Mouse (Mus musculus) stomach, embryonic 14.5 days (tissue): ENCODE measurements around the gene Nup210l. TPM values are rescaled to one million over a fixed set of nuclear protein-coding genes. Genes with fewer than 3 reads are reported as not detected.

Source experiments
- ATAC-seq: fragments of 200-750 bp; cut with Nextera tagmentation; 2 replicates; pipeline ENCODE4 v1.8.0; 2017; ENCODE audit warnings: low read depth, moderate TSS enrichment; ENCODE audit not compliant: insufficient number of reproducible peaks, insufficient read depth, low FRiP score
- H3K27ac ChIP-seq: fragments of 300-500 bp; sonication (generic); 2 replicates; pipeline ENCODE4 v1.5.1; 2014; ENCODE audit warnings: mild to moderate bottlenecking, low read length, moderate library complexity, mixed read lengths
- H3K27me3 ChIP-seq: fragments of 300-500 bp; sonication (generic); 2 replicates; pipeline ENCODE4 v1.6.1; 2014; ENCODE audit warnings: low read length, control low read depth, mixed read lengths; ENCODE audit not compliant: control insufficient read depth, insufficient read depth
- H3K36me3 ChIP-seq: fragments of 300-500 bp; sonication (generic); 2 replicates; pipeline ENCODE4 v1.6.1; 2014; ENCODE audit warnings: mild to moderate bottlenecking, control low read depth, low read length, moderate library complexity, mixed read lengths; ENCODE audit not compliant: control insufficient read depth, insufficient read depth
- H3K4me1 ChIP-seq: fragments of 300-500 bp; sonication (generic); 2 replicates; pipeline ENCODE4 v1.6.1; 2014; ENCODE audit warnings: low read length, control low read depth, mixed read lengths; ENCODE audit not compliant: control insufficient read depth, insufficient read depth
- H3K4me2 ChIP-seq: fragments of 300-500 bp; sonication (generic); replicated peaks from 2 replicates; pipeline ENCODE4 v1.6.1; 2014; ENCODE audit warnings: low read depth, low read length, control low read depth
- H3K4me3 ChIP-seq: fragments of 300-500 bp; sonication (generic); 2 replicates; pipeline ENCODE4 v1.5.1; 2014; ENCODE audit warnings: low read depth, low read length, control low read depth
- H3K9ac ChIP-seq: fragments of 300-500 bp; sonication (generic); replicated peaks from 2 replicates; pipeline ENCODE4 v1.6.1; 2014; ENCODE audit warnings: low read depth, mild to moderate bottlenecking, control low read depth, low read length, moderate library complexity, mixed read lengths
- H3K9me3 ChIP-seq: fragments of 300-500 bp; sonication (generic); 2 replicates; pipeline ENCODE4 v1.6.1; 2016; ENCODE audit warnings: low read depth, low read length, control low read depth; ENCODE audit not compliant: control insufficient read depth
- WGBS: fragments of 180-500 bp; shearing (Covaris S2); extraction: QIAGEN DNeasy Blood & Tissue Kit; methylation state at CpG from one replicate; pipeline ENCODE4 v1.1.7; 2014; 5-methylcytosine and 5-hydroxymethylcytosine counted together
- polyA plus RNA-seq: library from polyadenylated mRNA; unstranded; fragments of >200 nt; fragmentation: Nextera tagmentation; extraction: Ambion mirVana; gene quantifications from 2 replicates; pipeline ENCODE4 v1.2.1, GENCODE M21; 2014

Gene Nup210l
- polyA plus RNA-seq, 1 experiment from 2014 or later, result 0.98 TPM

DNA sequence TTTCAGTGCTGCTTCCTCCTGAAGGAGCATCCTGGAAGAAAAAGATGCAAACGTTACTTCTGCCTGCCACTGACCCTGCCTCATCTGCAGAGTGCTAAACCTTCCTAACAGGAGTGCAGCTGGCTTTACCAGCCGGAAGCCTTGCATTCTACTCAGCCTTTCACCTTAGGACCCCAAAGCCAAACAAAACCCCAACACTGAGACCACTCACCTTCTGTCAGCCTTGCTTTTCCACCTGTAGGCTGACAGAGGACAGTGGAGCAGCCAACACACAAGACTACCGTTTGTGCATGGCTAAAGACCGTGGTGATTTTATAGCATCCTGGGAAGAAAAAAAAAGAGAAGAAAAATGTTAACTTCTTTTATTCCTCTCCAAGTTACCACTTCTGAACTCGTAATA, 108.8 kb downstream of the Nup210l start:
- WGBS, result 8% methylated on average over 5 of the region's 5 CpGs
- H3K36me3 ChIP-seq, result peaks cover 43% of the 10 kb centered on the region
- no peak for ATAC-seq

DNA sequence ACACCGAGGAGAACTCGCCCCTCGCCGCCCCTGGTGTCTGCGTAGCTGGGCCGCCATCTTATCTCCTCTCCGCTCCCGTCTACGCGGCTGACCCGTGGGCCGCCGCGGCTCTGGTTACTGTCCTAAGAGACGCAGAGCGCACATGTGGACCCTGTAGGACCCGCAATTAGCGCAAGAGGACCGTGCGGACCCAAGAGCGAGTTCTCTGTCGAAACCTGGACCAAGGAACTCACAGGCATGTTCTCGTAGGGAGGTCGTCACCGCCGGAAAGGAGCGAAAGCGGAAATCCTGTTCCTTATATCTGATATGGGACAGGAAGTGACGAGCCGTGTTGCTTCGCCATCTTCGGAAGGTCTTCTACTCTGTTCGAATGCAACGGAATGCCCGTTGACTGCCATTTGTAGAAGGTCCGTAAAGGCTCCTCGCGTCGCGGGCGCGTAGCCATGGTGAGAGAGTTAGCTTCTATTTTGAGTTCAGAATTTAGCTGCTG, 109.5 kb downstream of the Nup210l start, which contains the start of the genes Rps27 and Rab13:
Gene Rps27 (minus strand): TSS at position 275 of the 490 bp plus-strand sequence.
Gene Rab13 (plus strand): TSS at position 319 of the 490 bp plus-strand sequence.
- peak within 1 kb of the TSS; percentile 55 for H3K4me3 ChIP-seq
- peak within 1 kb of the TSS; percentile 72 for H3K9ac ChIP-seq
- no peaks in the 10 kb centered on the region for H3K9me3 ChIP-seq
- no peaks in the 10 kb centered on the region for H3K27me3 ChIP-seq
- peak; percentile 95 for ATAC-seq
- peaks cover 37% of the 10 kb centered on the region for H3K36me3 ChIP-seq
- H3K27ac ChIP-seq, result peak within 1 kb of the TSS; percentile 80
- H3K4me1 ChIP-seq, result peaks cover 11% of the 10 kb centered on the region; the same call in 1 of the 2 replicates
- 0% methylated on average over 42 of the region's 42 CpGs for WGBS
- peak within 1 kb of the TSS; percentile 94 for H3K4me2 ChIP-seq

More for the DNA sequence above, 108.8 kb downstream of the Nup210l start:
- peaks cover 11% of the 10 kb centered on the region; the same call in 1 of the 2 replicates for H3K4me1 ChIP-seq
- H3K4me2 ChIP-seq, result peak overlapping the region; percentile 94
- H3K27me3 ChIP-seq, result no peaks in the 10 kb centered on the region
- H3K9ac ChIP-seq, result peak overlapping the region; percentile 72
- H3K27ac ChIP-seq, result no peak overlapping the region; the same call in 1 of the 2 replicates
- H3K9me3 ChIP-seq, result no peaks in the 10 kb centered on the region
- peak overlapping the region; percentile 55 for H3K4me3 ChIP-seq

DNA sequence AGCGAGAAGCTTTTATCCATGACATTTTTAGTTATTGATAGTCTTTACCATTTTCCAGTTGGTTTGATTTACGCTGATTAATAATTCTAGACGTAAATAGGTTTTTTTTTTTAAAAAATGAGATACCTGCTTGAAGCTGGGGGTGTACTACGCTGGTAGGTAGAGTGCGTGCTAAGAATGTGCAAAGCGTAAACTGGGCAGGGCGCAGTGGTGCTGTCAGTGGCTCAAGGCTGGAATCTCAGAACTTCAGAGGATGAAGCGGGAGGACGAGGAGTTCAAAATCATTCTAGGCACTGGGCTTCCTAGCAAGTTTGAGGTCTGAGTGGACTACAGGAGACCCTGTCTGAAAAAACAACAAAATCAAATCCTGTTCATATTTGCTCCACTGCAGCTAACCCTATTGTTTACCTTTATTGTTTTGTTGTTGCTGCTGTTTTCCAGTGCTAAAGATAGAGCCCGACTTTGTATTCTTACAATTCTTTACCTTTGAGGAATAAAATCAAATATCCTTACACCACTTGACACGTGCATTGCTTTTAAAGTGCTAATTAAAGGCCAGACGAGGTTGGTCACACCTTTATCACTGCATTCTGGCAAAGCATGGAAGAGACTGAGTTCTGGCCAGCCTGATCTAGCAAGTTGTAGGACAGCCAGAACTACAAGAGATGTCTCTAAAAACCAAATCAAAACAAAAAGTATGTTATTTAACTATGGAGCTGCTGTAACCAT, 110.2 kb downstream of the Nup210l start:
- Histone ChIP-seq H3K4me1 (peaks cover 11% of the 10 kb centered on the region; the same call in 1 of the 2 replicates), H3K36me3 (peaks cover 30% of the 10 kb centered on the region), H3K4me2 (peak overlapping the region; percentile 65), H3K9me3 (no peaks in the 10 kb centered on the region), H3K27ac (no peak overlapping the region), H3K27me3 (no peaks in the 10 kb centered on the region), H3K9ac (peak overlapping the region; percentile 4; the same call in 1 of the 2 replicates), H3K4me3 (peak overlapping the region; percentile 55)
- ATAC-seq, result no peak
- 15% methylated on average over 12 of the region's 12 CpGs for WGBS

DNA sequence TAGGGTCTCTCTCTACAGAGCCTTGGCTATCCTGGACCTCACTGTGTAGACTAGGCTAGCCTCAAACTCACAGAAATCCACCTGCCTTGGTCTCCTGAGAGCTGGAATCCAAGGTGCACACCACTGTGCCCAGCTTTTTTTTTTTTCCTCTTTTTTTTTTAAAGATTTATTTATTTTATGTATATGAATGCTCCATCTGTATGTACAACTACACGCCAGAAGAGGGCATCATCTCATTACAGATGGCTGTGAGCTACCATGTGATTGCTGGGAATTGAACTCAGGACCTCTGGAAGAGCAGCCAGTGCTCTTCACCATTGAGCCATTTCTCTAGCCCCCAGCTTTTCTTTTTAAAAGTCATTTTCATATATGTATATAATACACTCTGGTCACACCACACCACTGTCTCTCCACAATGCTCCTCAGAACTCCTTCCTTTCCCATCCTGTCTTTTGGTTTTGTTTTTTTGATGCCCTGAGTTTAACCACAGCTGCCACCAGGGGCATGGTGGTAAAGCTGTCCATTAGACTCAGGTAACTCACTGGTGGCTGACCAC, 112.0 kb downstream of the Nup210l start:
- H3K4me1 ChIP-seq, result peaks cover 14% of the 10 kb centered on the region; the same call in 1 of the 2 replicates
- no peak overlapping the region for H3K4me2 ChIP-seq
- H3K36me3 ChIP-seq, result peaks cover 19% of the 10 kb centered on the region
- no peak for ATAC-seq
- WGBS, result 30% methylated on average over 1 of the region's 1 CpGs
- no peak overlapping the region for H3K27ac ChIP-seq
- no peak overlapping the region for H3K4me3 ChIP-seq
- no peaks in the 10 kb centered on the region for H3K27me3 ChIP-seq
- no peaks in the 10 kb centered on the region for H3K9me3 ChIP-seq
- H3K9ac ChIP-seq, result no peak overlapping the region

DNA sequence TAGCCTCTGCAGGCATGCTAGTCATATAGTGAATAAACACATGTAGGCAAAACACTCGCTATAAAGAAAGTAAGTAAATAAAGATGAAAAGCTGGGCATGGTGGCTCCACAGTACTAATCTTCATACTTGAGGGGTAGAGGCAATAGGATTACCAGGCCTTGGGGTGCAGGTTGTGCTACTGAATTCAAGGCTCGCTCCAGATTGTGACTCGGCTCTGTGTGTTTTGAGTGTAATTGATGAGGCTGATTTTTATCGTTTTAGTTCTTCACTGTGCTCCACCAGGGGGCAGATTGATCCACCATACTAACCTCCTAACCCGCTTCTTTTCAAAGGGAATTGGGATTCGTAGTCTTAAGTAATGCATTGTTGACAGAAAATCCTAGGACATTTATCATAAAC, 116.2 kb downstream of the Nup210l start:
- Histone ChIP-seq H3K9ac (no peak overlapping the region), H3K9me3 (no peaks in the 10 kb centered on the region), H3K4me2 (peak overlapping the region; percentile 51), H3K27me3 (no peaks in the 10 kb centered on the region), H3K36me3 (peaks cover 6% of the 10 kb centered on the region; the same call in 1 of the 2 replicates), H3K4me1 (peaks cover 13% of the 10 kb centered on the region; the same call in 1 of the 2 replicates), H3K27ac (peak overlapping the region; percentile 77), H3K4me3 (peak overlapping the region; percentile 44)
- WGBS, result 8% methylated on average over 6 of the region's 6 CpGs
- ATAC-seq, result peak; percentile 35; the same call in 1 of the 2 replicates

DNA sequence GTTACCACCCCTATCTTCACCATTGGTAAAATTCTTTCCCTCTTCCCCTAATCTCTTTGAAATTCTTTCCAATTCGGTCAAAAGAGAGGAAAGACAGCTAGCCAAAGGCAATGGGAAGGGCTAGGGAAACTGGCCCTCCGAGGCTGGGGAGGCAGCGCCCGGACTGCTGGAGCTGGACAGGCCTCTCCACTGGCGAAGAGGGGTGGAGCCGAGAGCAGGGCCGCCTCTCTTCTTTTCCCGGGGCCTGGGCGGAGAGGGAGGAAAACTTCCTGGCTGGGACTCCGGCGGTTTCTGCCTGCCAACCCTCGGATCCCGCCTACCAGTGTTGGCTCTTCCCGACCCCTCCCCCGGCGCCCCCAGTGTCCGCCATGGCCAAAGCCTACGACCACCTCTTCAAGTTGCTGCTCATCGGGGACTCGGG, 116.6 kb downstream of the Nup210l start:
- peak overlapping the region; percentile 51 for H3K4me2 ChIP-seq
- 0% methylated on average over 19 of the region's 20 CpGs for WGBS
- peak; percentile 89 for ATAC-seq
- peak overlapping the region; percentile 44 for H3K4me3 ChIP-seq
- H3K9me3 ChIP-seq, result no peaks in the 10 kb centered on the region
- peaks cover 13% of the 10 kb centered on the region; the same call in 1 of the 2 replicates for H3K4me1 ChIP-seq
- peak overlapping the region; percentile 77 for H3K27ac ChIP-seq
- peak overlapping the region; percentile 45 for H3K9ac ChIP-seq
- no peaks in the 10 kb centered on the region for H3K27me3 ChIP-seq
- peaks cover 8% of the 10 kb centered on the region; the same call in 1 of the 2 replicates for H3K36me3 ChIP-seq

DNA sequence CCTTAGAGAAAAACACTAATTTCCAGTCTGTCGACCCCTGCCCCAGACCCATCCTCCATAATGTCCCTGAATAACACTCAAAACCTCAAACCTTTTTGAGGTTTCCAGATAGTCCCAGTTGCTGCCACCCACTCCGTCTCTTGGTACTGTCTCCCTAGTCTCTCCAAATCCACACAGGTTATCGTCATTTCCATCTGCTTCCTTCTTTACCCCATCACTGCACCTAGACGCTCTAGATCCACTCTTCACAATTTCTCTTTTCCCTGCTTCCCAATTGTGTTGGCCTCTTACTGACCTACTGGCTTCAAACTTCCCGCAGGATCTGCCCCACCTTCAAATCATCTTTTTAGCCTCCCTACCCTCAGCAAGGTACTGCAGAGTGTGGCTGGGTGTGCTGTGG, 117.2 kb downstream of the Nup210l start:
- 0 out of 2 replicates have a peak, but pooled peaks have one; percentile 6 for ATAC-seq
- Histone ChIP-seq H3K4me2 (peak overlapping the region; percentile 51), H3K4me1 (peaks cover 13% of the 10 kb centered on the region; the same call in 1 of the 2 replicates), H3K9me3 (no peaks in the 10 kb centered on the region), H3K9ac (peak overlapping the region; percentile 45), H3K27me3 (no peaks in the 10 kb centered on the region), H3K27ac (peak overlapping the region; percentile 77; the same call in 1 of the 2 replicates), H3K36me3 (peaks cover 10% of the 10 kb centered on the region; the same call in 1 of the 2 replicates), H3K4me3 (peak overlapping the region; percentile 44)
- 15% methylated on average over 5 of the region's 5 CpGs for WGBS

DNA sequence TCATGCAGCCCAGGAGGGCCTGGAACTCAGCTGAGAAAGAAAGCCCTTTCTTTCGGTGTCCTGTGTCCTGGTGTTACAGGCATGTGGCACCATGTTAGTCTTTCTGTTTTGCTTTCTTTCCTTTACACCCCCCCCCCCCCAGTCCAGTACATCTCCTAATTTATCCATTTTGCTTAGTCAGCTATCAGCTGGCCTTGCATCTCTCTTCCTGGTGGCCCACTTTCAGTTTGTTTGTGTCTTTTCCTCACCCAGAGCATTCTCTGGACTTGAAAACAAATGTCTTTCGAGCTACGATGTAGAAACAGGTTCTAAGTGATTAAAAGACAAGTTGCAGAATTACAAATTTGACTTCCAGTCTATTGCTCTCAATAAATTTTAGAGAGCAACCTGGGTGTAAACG, 118.5 kb downstream of the Nup210l start:
- Histone ChIP-seq H3K4me3 (no peak overlapping the region), H3K27me3 (no peaks in the 10 kb centered on the region), H3K36me3 (peaks cover 10% of the 10 kb centered on the region; the same call in 1 of the 2 replicates), H3K4me1 (peaks cover 13% of the 10 kb centered on the region; the same call in 1 of the 2 replicates), H3K4me2 (no peak overlapping the region), H3K27ac (no peak overlapping the region), H3K9ac (no peak overlapping the region), H3K9me3 (no peaks in the 10 kb centered on the region)
- ATAC-seq, result no peak
- 81% methylated on average over 4 of the region's 4 CpGs for WGBS
